Mouse (Mus musculus): Measurements from ENCODE around the gene Poc1b.

GRCm38 (mm10) chr10:99133321-99133875, 26.6 kb downstream of the Poc1b start:
- TF ChIP-seq POLR2A (IDR thresholded peaks at IDR 0.05; ENCODE audit: low read depth, low read length) (no peak), CTCF (conservative IDR thresholded peaks at IDR 0.05; ENCODE audit: insufficient read depth, insufficient read length, low read depth, low read length) (no peak)
